ENCODE assay signal across 8 mouse cellular contexts in the genomic region with DNA sequence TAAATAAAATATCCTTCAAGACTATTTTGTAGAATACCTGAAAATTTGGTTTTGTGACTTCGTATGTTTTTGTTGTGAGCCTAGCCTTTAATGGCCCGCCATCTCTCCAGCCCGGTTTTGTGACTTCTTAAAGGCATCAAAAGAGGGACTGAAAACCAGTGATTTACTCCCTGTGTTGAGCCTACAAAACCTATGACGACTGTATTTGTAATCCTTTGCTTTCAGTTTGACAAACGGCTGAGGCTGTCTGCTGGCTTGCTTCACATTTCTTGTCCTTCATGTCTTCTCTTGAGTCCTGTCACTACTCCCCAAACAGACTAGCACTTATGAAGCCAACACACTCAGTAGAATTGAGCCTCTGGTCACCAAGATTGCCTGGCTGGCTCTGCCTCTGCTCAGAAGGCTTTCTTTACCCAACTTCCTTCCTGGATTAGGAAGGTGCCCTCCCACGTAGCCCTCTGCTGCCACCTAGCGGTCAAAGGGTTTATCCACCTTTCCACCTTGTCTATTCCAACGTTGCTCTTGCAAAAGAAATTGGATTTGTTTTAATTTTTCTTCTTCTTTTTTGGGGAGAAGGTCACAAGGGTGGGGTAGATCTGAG. TPM values are rescaled to one million over a fixed set of nuclear protein-coding genes. Genes with fewer than 3 reads are reported as not detected.
DNase-seq lines count a peak whose midpoint lies in the region; ATAC-seq lines count a peak whose summit lies in the region.

No protein-coding gene starts in this region.

- peak; percentile 81 for DNase-seq in adipocyte (ENCODE audit: low spot score)
- DNase-seq in gastrocnemius, adult 8-10 months (ENCODE audit: low spot score in 2 of 2): peak; percentile 58 to 62
- DNase-seq in hindlimb bud, embryonic 11.5 days (ENCODE audit: extremely low spot score, low read depth, low spot score): peak; percentile 69
- DNase-seq in left cerebral cortex, adult 18-20 months (ENCODE audit: low spot score in 2 of 2): peak; percentile 85 to 94
- DNase-seq in right cerebral cortex, adult 2 months (ENCODE audit: low spot score in 2 of 2): peak; percentile 82 to 92
- peak; percentile 93 for DNase-seq in urinary bladder, postnatal 14 days (ENCODE audit: low spot score)

- peak; percentile 96 for ATAC-seq in common myeloid progenitor, adult 5-6 weeks (replicated peaks; ENCODE audit: low read depth, poor library complexity, severe bottlenecking)
- ATAC-seq in megakaryocyte progenitor cell, adult 5-6 weeks (replicated peaks; ENCODE audit: poor library complexity): peak; percentile 97

RNA-seq across cellular contexts. Expression of a gene that starts 16.8 kb away (rescaled TPM):
- 0.05 and 0.39 TPM in 2 replicates for total RNA-seq in common myeloid progenitor, adult 5-6 weeks (2017)
- total RNA-seq in gastrocnemius, adult 8-10 months (2022): 1 to 10 TPM; 1.6 to 4.5 (median 3.2) TPM
- 1 to 10 TPM; 1.5 to 1.6 TPM for total RNA-seq in left cerebral cortex, adult 18-20 months (2021)
- total RNA-seq in megakaryocyte progenitor cell, adult 5-6 weeks (2015): 1.3 TPM in 1 of 2 replicates, not detected in the other
- 0.04 and 1.2 TPM in 2 replicates for total RNA-seq in megakaryocyte progenitor cell, adult 5-6 weeks (2017)

Comparison
In these comparisons a context has a peak if more than half of its experiments do, and no peak if none do; other contexts are left out.
1. Peak in every context shown above with its lines: DNase-seq and ATAC-seq.